Mouse (Mus musculus): Measurements from ENCODE around the gene Fcer1g. TPM values are rescaled to one million over a fixed set of nuclear protein-coding genes. Genes with fewer than 3 reads are reported as not detected.
"Not testable (repeated sequence)": the region's sequence is repeated elsewhere in the genome, so short reads cannot be mapped to it uniquely, and the experiment has no call there.

Fcer1g gene
- total RNA-seq, 2 experiments from 2014 or later: 23.2 to 46.7 TPM

- DNase-seq (ENCODE audit: low spot score in 2 of 2): peak; percentile 97
These were observed 12.7 kb upstream of the Fcer1g start for GRCm38 (mm10) chr1:171246709-171247452.

GRCm38 (mm10) chr1:171245353-171245752, 11.2 kb upstream of the Fcer1g start:
- no peak for DNase-seq (ENCODE audit: low spot score in 2 of 2)

- not testable (repeated sequence) for DNase-seq (ENCODE audit: low spot score in 2 of 2)
These were observed 7.8 kb upstream of the Fcer1g start for GRCm38 (mm10) chr1:171241952-171242351.

- DNase-seq (ENCODE audit: low spot score in 2 of 2): no peak
These were observed 6.7 kb upstream of the Fcer1g start for GRCm38 (mm10) chr1:171240911-171241310.

GRCm38 (mm10) chr1:171239992-171240744, 6.0 kb upstream of the Fcer1g start:
- peak; percentile 53 to 57 for DNase-seq (ENCODE audit: low spot score in 2 of 2)

GRCm38 (mm10) chr1:171238463-171238862, 4.3 kb upstream of the Fcer1g start:
- DNase-seq (ENCODE audit: low spot score in 2 of 2): peak; percentile 70 to 71

GRCm38 (mm10) chr1:171237438-171237837, 3.3 kb upstream of the Fcer1g start:
- DNase-seq (ENCODE audit: low spot score in 2 of 2): no peak

- DNase-seq (ENCODE audit: low spot score in 2 of 2): no peak
These were observed 1.6 kb upstream of the Fcer1g start for GRCm38 (mm10) chr1:171235791-171236190.

- DNase-seq (ENCODE audit: low spot score in 2 of 2): no peak
These were observed 373 bp upstream of the Fcer1g start for GRCm38 (mm10) chr1:171234538-171234937.

GRCm38 (mm10) chr1:171232800-171233730, 1.1 kb downstream of the Fcer1g start:
- DNase-seq (ENCODE audit: low spot score in 2 of 2): no peak

GRCm38 (mm10) chr1:171232348-171232747, 1.8 kb downstream of the Fcer1g start:
- DNase-seq (ENCODE audit: low spot score in 2 of 2): no peak

GRCm38 (mm10) chr1:171231844-171232243, 2.3 kb downstream of the Fcer1g start:
- DNase-seq (ENCODE audit: low spot score in 2 of 2): no peak

- no peak for DNase-seq (ENCODE audit: low spot score in 2 of 2)
These were observed 4.0 kb downstream of the Fcer1g start for GRCm38 (mm10) chr1:171230215-171230614.

GRCm38 (mm10) chr1:171229750-171230149, 4.4 kb downstream of the Fcer1g start:
- no peak for DNase-seq (ENCODE audit: low spot score in 2 of 2)

GRCm38 (mm10) chr1:171227879-171228278, 6.3 kb downstream of the Fcer1g start:
- peak in 1 of 2 experiments; percentile 24 for DNase-seq (ENCODE audit: low spot score in 2 of 2)

GRCm38 (mm10) chr1:171226780-171227179, 7.4 kb downstream of the Fcer1g start:
- peak in 1 of 2 experiments; percentile 1 for DNase-seq (ENCODE audit: low spot score in 2 of 2)

- DNase-seq (ENCODE audit: low spot score in 2 of 2): peak in 1 of 2 experiments; percentile 1
These were observed 9.3 kb downstream of the Fcer1g start, which contains the start of gene Apoa2 for GRCm38 (mm10) chr1:171224857-171225256. Apoa2 (plus strand) TSS chr1:171225054.

GRCm38 (mm10) chr1:171223796-171224195, 10.4 kb downstream of the Fcer1g start:
- DNase-seq (ENCODE audit: low spot score in 2 of 2): peak in 1 of 2 experiments; percentile 49

GRCm38 (mm10) chr1:171223168-171223567, 11.0 kb downstream of the Fcer1g start:
- DNase-seq (ENCODE audit: low spot score in 2 of 2): no peak

GRCm38 (mm10) chr1:171222238-171223155, 11.7 kb downstream of the Fcer1g start, which contains the start of gene Tomm40l:
Tomm40l (minus strand) TSS chr1:171222514.
- peak; percentile 68 to 78 for DNase-seq (ENCODE audit: low spot score in 2 of 2)

Measured in adrenal gland, adult 18-20 months (tissue).